Comparison of ENCODE assay signal across 8 mouse cellular contexts in the genomic region with DNA sequence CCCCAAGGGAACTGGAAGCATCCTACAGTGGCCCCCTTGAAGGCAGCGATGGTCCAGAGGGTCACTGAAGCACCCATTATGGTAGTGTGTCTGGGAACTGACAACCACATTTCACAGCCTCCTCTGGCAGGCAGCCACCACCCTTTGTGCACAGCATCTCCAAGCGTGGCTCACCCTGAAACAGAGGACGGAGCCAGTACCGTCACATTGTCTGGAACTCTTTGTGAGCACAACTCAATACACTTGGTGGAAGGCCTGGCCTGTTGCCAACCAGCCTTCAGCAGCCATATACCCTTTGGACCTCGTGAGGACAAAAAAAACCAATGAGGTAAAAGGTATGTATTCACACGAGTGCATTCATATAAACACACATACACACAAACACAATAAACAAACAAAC. TPM values are rescaled to one million over a fixed set of nuclear protein-coding genes. Genes with fewer than 3 reads are reported as not detected.
DNase-seq lines count a peak whose midpoint lies in the region; ATAC-seq lines count a peak whose summit lies in the region.

No protein-coding gene starts in this region.

- H3K9me3 ChIP-seq in midbrain, embryonic 14.5 days (ENCODE audit: control insufficient read depth, low read length): no peaks in the 10 kb centered on the region
- H3K9me3 ChIP-seq in midbrain, embryonic 10.5 days (replicated peaks): no peaks in the 10 kb centered on the region

- DNase-seq in adrenal gland, postnatal 36 days: peak; percentile 25 to 53
- DNase-seq in adrenal gland, adult 2 months: no peak
- DNase-seq in midbrain, embryonic 14.5 days: peak; percentile 40
- no peak for DNase-seq in midbrain, embryonic 10.5 days (ENCODE audit: low spot score)
- peak; percentile 66 to 74 for DNase-seq in heart, postnatal 36 days
- DNase-seq in lung, postnatal 14 days: peak; percentile 65
- no peak for DNase-seq in ovary, adult 18-20 months (ENCODE audit: low spot score)

- H3K27me3 ChIP-seq in midbrain, embryonic 14.5 days (ENCODE audit: control insufficient read depth, insufficient read depth, low read length): no peaks in the 10 kb centered on the region
- H3K27me3 ChIP-seq in midbrain, embryonic 10.5 days (ENCODE audit: low read depth, poor library complexity, severe bottlenecking): no peaks in the 10 kb centered on the region

- intact Hi-C loops in heart, postnatal 36 days (cut with DNase I): no loop called here

- no peak overlapping the region for H3K9ac ChIP-seq in midbrain, embryonic 14.5 days (replicated peaks; ENCODE audit: low read length)

- no peak overlapping the region for H3K4me2 ChIP-seq in midbrain, embryonic 14.5 days (ENCODE audit: low read length)

- ATAC-seq in midbrain, embryonic 14.5 days (ENCODE audit: low FRiP score, low TSS enrichment): peak; percentile 40; the same call in 1 of the 2 replicates
- ATAC-seq in activated CD4-positive, CD25-positive, alpha-beta regulatory T cell, adult 4 months: no peak

- no peak overlapping the region for H3K4me3 ChIP-seq in midbrain, embryonic 14.5 days (replicated peaks; ENCODE audit: low read depth, low read length)
- H3K4me3 ChIP-seq in midbrain, embryonic 10.5 days: no peak overlapping the region

- H3K4me1 ChIP-seq in midbrain, embryonic 14.5 days (ENCODE audit: control insufficient read depth, insufficient read depth, low read length): no peaks in the 10 kb centered on the region
- H3K4me1 ChIP-seq in midbrain, embryonic 10.5 days: no peaks in the 10 kb centered on the region

- no peak overlapping the region for H3K27ac ChIP-seq in midbrain, embryonic 14.5 days (replicated peaks; ENCODE audit: low read depth, low read length)
- no peak overlapping the region for H3K27ac ChIP-seq in midbrain, embryonic 10.5 days (replicated peaks)

- H3K36me3 ChIP-seq in midbrain, embryonic 14.5 days (ENCODE audit: control insufficient read depth, insufficient read depth, low read length): no peaks in the 10 kb centered on the region
- H3K36me3 ChIP-seq in midbrain, embryonic 10.5 days: no peaks in the 10 kb centered on the region

- WGBS in midbrain, embryonic 14.5 days: 44% methylated on average over 6 of the region's 6 CpGs
- WGBS in midbrain, embryonic 10.5 days: 87% methylated on average over 6 of the region's 6 CpGs

RNA-seq across cellular contexts. Expression of a gene that starts 3.2 kb away (rescaled TPM):
- 10 to 100 TPM in 1 of 2 experiments, 1 to 10 TPM in 1; 5.8 to 20.3 TPM for total RNA-seq in adrenal gland, postnatal 36 days (2021)
- 10 to 100 TPM in 1 of 2 experiments, 1 to 10 TPM in 1; 6.4 to 17.1 TPM for total RNA-seq in adrenal gland, adult 2 months (2021)
- polyA plus RNA-seq in adrenal gland, adult 2 months (2012; rRNA removed): 0.10 and 0.33 TPM in 2 replicates
- 13.6 and 18.2 TPM in 2 replicates for polyA plus RNA-seq in midbrain, embryonic 14.5 days (2014; fragmentation: Nextera tagmentation; extraction: Ambion mirVana)
- 38.0 and 38.7 TPM in 2 replicates for polyA plus RNA-seq in midbrain, embryonic 10.5 days (2016; fragmentation: Nextera tagmentation; extraction: Ambion mirVana)
- 10 to 100 TPM in 1 of 2 experiments, 1 to 10 TPM in 1; 6.9 to 10.2 TPM for total RNA-seq in heart, postnatal 36 days (2021)
- 10 to 100 TPM; 25.8 to 62.2 TPM for polyA plus RNA-seq in activated CD4-positive, CD25-positive, alpha-beta regulatory T cell, adult 4 months (2017; shearing (Covaris generic))

RNA-seq across cellular contexts. Expression of a gene that starts 10.6 kb away (rescaled TPM):
- total RNA-seq in adrenal gland, postnatal 36 days (2021): 10 to 100 TPM; 45.2 to 67.5 TPM
- total RNA-seq in adrenal gland, adult 2 months (2021): 10 to 100 TPM; 34.4 to 53.0 TPM
- polyA plus RNA-seq in adrenal gland, adult 2 months (2012; rRNA removed): 94.5 and 128 TPM in 2 replicates
- 3.1 and 5.7 TPM in 2 replicates for polyA plus RNA-seq in midbrain, embryonic 14.5 days (2014; fragmentation: Nextera tagmentation; extraction: Ambion mirVana)
- 4.0 and 4.1 TPM in 2 replicates for polyA plus RNA-seq in midbrain, embryonic 10.5 days (2016; fragmentation: Nextera tagmentation; extraction: Ambion mirVana)
- 10 to 100 TPM; 42.2 to 97.6 TPM for total RNA-seq in heart, postnatal 36 days (2021)
- 10 to 100 TPM; 27.6 to 39.0 TPM for polyA plus RNA-seq in activated CD4-positive, CD25-positive, alpha-beta regulatory T cell, adult 4 months (2017; shearing (Covaris generic))

Comparison
In these comparisons a context has a peak if more than half of its experiments do, and no peak if none do; other contexts are left out.
1. DNase-seq: peak in adrenal gland, postnatal 36 days (2 of 2), midbrain, embryonic 14.5 days (single experiment), heart, postnatal 36 days (2 of 2) and lung, postnatal 14 days (single experiment); none in adrenal gland, adult 2 months (single experiment), midbrain, embryonic 10.5 days (single experiment) and ovary, adult 18-20 months (single experiment).
2. RNA of a gene that starts 3.2 kb away (polyA plus RNA-seq): 25.8 to 62.2 TPM in activated CD4-positive, CD25-positive, alpha-beta regulatory T cell, adult 4 months, 38.0 to 38.7 TPM in midbrain, embryonic 10.5 days and 13.6 to 18.2 TPM in midbrain, embryonic 14.5 days; 0.10 to 0.33 TPM in adrenal gland, adult 2 months; every median in the first group is over 10 times any median in the second.